ENCODE assay signal across 20 mouse cellular contexts in the genomic region with DNA sequence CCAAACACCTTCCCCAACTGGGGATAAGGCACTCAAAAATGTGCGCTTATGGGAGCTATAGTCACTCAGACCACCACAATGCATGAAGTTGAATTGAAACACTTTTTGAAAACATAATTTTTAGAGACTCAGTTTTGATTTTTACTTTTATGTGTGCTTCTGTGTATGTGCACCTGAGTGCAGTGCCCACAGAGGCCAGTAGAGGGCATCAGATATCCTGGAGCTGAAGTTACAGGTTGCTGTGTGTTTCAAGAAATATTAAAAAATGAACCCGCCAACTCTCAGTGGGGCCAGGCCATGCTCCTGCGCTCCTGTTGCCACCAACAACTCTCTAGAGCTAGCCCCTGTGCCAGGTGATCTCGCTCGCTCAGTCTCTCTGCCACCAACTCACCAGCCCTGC. TPM values are rescaled to one million over a fixed set of nuclear protein-coding genes. Genes with fewer than 3 reads are reported as not detected.
DNase-seq lines count a peak whose midpoint lies in the region; ATAC-seq and TF ChIP-seq lines count a peak whose summit lies in the region.
"Had no signal": no experiment of that assay in that cellular context is flagged by ENCODE, and none has a peak within 500 bp of the region (broad histone marks: within the 10 kb centered on the region; RNA-seq: fewer than 3 reads in every experiment).

No protein-coding gene starts in this region.

- no peak for TF ChIP-seq POLR2A in kidney, adult 2 months (IDR thresholded peaks at IDR 0.05; ENCODE audit: low read depth, low read length)
- no peak for TF ChIP-seq POLR2A in spleen, adult 2 months (IDR thresholded peaks at IDR 0.05; ENCODE audit: low read depth, low read length)
- TF ChIP-seq POLR2A in small intestine, adult 2 months (IDR thresholded peaks at IDR 0.05; ENCODE audit: low read depth, low read length): no peak

- no peak overlapping the region for H3K27ac ChIP-seq in kidney, adult 2 months (ENCODE audit: insufficient read depth, low read depth, low read length)
- no peak overlapping the region for H3K27ac ChIP-seq in kidney, embryonic 15.5 days
- 0 out of 2 replicates have a peak overlapping the region, but pooled peaks have one; percentile 94 for H3K27ac ChIP-seq in spleen, adult 2 months (ENCODE audit: insufficient read depth, low read length)
- no peak overlapping the region for H3K27ac ChIP-seq in small intestine, adult 2 months (ENCODE audit: insufficient read depth, low read depth, low read length)
- H3K27ac ChIP-seq in forebrain, embryonic 15.5 days (replicated peaks): no peak overlapping the region
- H3K27ac ChIP-seq: hindbrain, embryonic 15.5 days; limb, embryonic 12.5 days; neural tube, embryonic 12.5 days had no signal

- 98% methylated on average over 5 of the region's 5 CpGs for WGBS in kidney, adult 2 months
- 98% methylated on average over 5 of the region's 5 CpGs for WGBS in kidney, embryonic 15.5 days
- WGBS in spleen, adult 2 months: 96% methylated on average over 5 of the region's 5 CpGs
- 97% methylated on average over 5 of the region's 5 CpGs for WGBS in small intestine, adult 2 months
- WGBS in forebrain, embryonic 15.5 days: 93% methylated on average over 5 of the region's 5 CpGs

- no peak for ATAC-seq in kidney, embryonic 15.5 days (replicated peaks; ENCODE audit: low FRiP score)
- no peak for ATAC-seq in forebrain, embryonic 15.5 days (replicated peaks)
- ATAC-seq: forebrain, embryonic 14.5 days; midbrain, embryonic 16.5 days had no signal

- no peak for DNase-seq in kidney, adult 2 months
- DNase-seq in spleen, adult 2 months (ENCODE audit: low read depth in 1 of 2, low spot score in 2 of 2): no peak
- DNase-seq in spleen, postnatal 36 days (ENCODE audit: low spot score in 2 of 2): no peak
- peak; percentile 21 for DNase-seq in NIH3T3 (ENCODE audit: low read depth)
- DNase-seq in embryo, embryonic 10.5 days (ENCODE audit: low spot score): no peak
- DNase-seq: adrenal gland, adult 2 months; cerebellum, adult 18-20 months; embryo, embryonic 11 days; heart, postnatal 10 days; kidney, adult 8-10 months; lung, adult 18-20 months; right cerebral cortex, postnatal 25 days had no signal

- no peaks in the 10 kb centered on the region for H3K27me3 ChIP-seq in kidney, adult 2 months (replicated peaks; ENCODE audit: control insufficient read depth, insufficient read depth, low read length)
- peaks cover 13% of the 10 kb centered on the region for H3K27me3 ChIP-seq in kidney, embryonic 15.5 days
- no peaks in the 10 kb centered on the region for H3K27me3 ChIP-seq in spleen, adult 2 months (ENCODE audit: control insufficient read depth, insufficient read depth, low read length)
- no peaks in the 10 kb centered on the region for H3K27me3 ChIP-seq in small intestine, adult 2 months (ENCODE audit: control insufficient read depth, insufficient read depth, low read length)
- no peaks in the 10 kb centered on the region for H3K27me3 ChIP-seq in forebrain, embryonic 15.5 days
- H3K27me3 ChIP-seq: hindbrain, embryonic 15.5 days; neural tube, embryonic 12.5 days had no signal

- 0 out of 2 replicates have a peak, but pooled peaks cover 5% of the 10 kb centered on the region for H3K9me3 ChIP-seq in kidney, embryonic 15.5 days (replicated peaks)
- 0 out of 2 replicates have a peak, but pooled peaks cover 4% of the 10 kb centered on the region for H3K9me3 ChIP-seq in forebrain, embryonic 15.5 days
- H3K9me3 ChIP-seq: hindbrain, embryonic 15.5 days had no signal

- H3K4me2 ChIP-seq in kidney, embryonic 15.5 days: no peak overlapping the region
- no peak overlapping the region for H3K4me2 ChIP-seq in forebrain, embryonic 15.5 days (replicated peaks)
- H3K4me2 ChIP-seq: hindbrain, embryonic 15.5 days; limb, embryonic 12.5 days; neural tube, embryonic 12.5 days had no signal

- H3K4me3 ChIP-seq in kidney, adult 2 months (ENCODE audit: insufficient read depth, low read depth, low read length): no peak overlapping the region
- H3K4me3 ChIP-seq in kidney, embryonic 15.5 days (replicated peaks): no peak overlapping the region
- H3K4me3 ChIP-seq in spleen, adult 2 months (ENCODE audit: extremely low read depth, insufficient read depth, insufficient read length): no peak overlapping the region
- H3K4me3 ChIP-seq in small intestine, adult 2 months (ENCODE audit: low read depth, low read length): no peak overlapping the region
- no peak overlapping the region for H3K4me3 ChIP-seq in forebrain, embryonic 15.5 days
- H3K4me3 ChIP-seq: hindbrain, embryonic 15.5 days; limb, embryonic 12.5 days; neural tube, embryonic 12.5 days had no signal

- H3K4me1 ChIP-seq in kidney, adult 2 months (ENCODE audit: control insufficient read depth, insufficient read depth, low read length): no peaks in the 10 kb centered on the region
- 0 out of 2 replicates have a peak, but pooled peaks cover 3% of the 10 kb centered on the region for H3K4me1 ChIP-seq in kidney, embryonic 15.5 days
- peaks cover 11% of the 10 kb centered on the region; the same call in 1 of the 2 replicates for H3K4me1 ChIP-seq in spleen, adult 2 months (ENCODE audit: control insufficient read depth, insufficient read depth, insufficient read length)
- no peaks in the 10 kb centered on the region for H3K4me1 ChIP-seq in small intestine, adult 2 months (ENCODE audit: control insufficient read depth, insufficient read depth, insufficient read length, low read length)
- no peaks in the 10 kb centered on the region for H3K4me1 ChIP-seq in forebrain, embryonic 15.5 days
- H3K4me1 ChIP-seq: hindbrain, embryonic 15.5 days; limb, embryonic 12.5 days; neural tube, embryonic 12.5 days had no signal

- H3K36me3 ChIP-seq in kidney, adult 2 months (ENCODE audit: control insufficient read depth, insufficient read depth, low read length): no peaks in the 10 kb centered on the region
- no peaks in the 10 kb centered on the region for H3K36me3 ChIP-seq in kidney, embryonic 15.5 days
- 0 out of 2 replicates have a peak, but pooled peaks cover 1% of the 10 kb centered on the region for H3K36me3 ChIP-seq in spleen, adult 2 months (ENCODE audit: control insufficient read depth, insufficient read depth, low read length)
- H3K36me3 ChIP-seq in small intestine, adult 2 months (ENCODE audit: control insufficient read depth, insufficient read depth, low read length): no peaks in the 10 kb centered on the region
- no peaks in the 10 kb centered on the region for H3K36me3 ChIP-seq in forebrain, embryonic 15.5 days
- H3K36me3 ChIP-seq: hindbrain, embryonic 15.5 days; limb, embryonic 12.5 days; neural tube, embryonic 12.5 days had no signal

- no peak overlapping the region for H3K9ac ChIP-seq in kidney, embryonic 15.5 days
- no peak overlapping the region for H3K9ac ChIP-seq in forebrain, embryonic 15.5 days (replicated peaks)
- H3K9ac ChIP-seq: hindbrain, embryonic 15.5 days; limb, embryonic 12.5 days; neural tube, embryonic 12.5 days had no signal

- TF ChIP-seq CTCF in kidney, adult 2 months (conservative IDR thresholded peaks at IDR 0.05; ENCODE audit: insufficient read depth, insufficient read length, low read depth, low read length): peak; percentile 27; the same call in 1 of the 2 replicates
- TF ChIP-seq CTCF in spleen, adult 2 months (IDR thresholded peaks at IDR 0.05; ENCODE audit: extremely low read depth, insufficient read depth, insufficient read length, insufficient replicate concordance): no peak
- peak; percentile 16; the same call in 1 of the 2 replicates for TF ChIP-seq CTCF in small intestine, adult 2 months (IDR thresholded peaks at IDR 0.05; ENCODE audit: extremely low read depth, insufficient read length, insufficient replicate concordance, low read depth, low read length)

RNA-seq across cellular contexts. Expression of gene Tap1, which starts 14.8 kb away (rescaled TPM):
- polyA plus RNA-seq in kidney, adult 2 months (2012; rRNA removed): 14.5 and 19.4 TPM in 2 replicates
- polyA plus RNA-seq in kidney, embryonic 15.5 days (2015; fragmentation: Nextera tagmentation; extraction: Ambion mirVana): 3.5 and 3.8 TPM in 2 replicates
- 144 and 178 TPM in 2 replicates for polyA plus RNA-seq in spleen, adult 2 months (2012; rRNA removed)
- polyA plus RNA-seq in small intestine, adult 2 months (2012; rRNA removed): 35.1 and 100 TPM in 2 replicates
- 1.5 and 1.6 TPM in 2 replicates for polyA plus RNA-seq in forebrain, embryonic 15.5 days (2015; fragmentation: Nextera tagmentation; extraction: Ambion mirVana)

RNA-seq across cellular contexts. Expression of gene Psmb9, which starts 15.0 kb away (rescaled TPM):
- polyA plus RNA-seq in kidney, adult 2 months (2012; rRNA removed): 21.5 and 32.3 TPM in 2 replicates
- polyA plus RNA-seq in kidney, embryonic 15.5 days (2015; fragmentation: Nextera tagmentation; extraction: Ambion mirVana): 3.0 and 3.2 TPM in 2 replicates
- 159 and 225 TPM in 2 replicates for polyA plus RNA-seq in spleen, adult 2 months (2012; rRNA removed)
- 112 and 204 TPM in 2 replicates for polyA plus RNA-seq in small intestine, adult 2 months (2012; rRNA removed)
- polyA plus RNA-seq in forebrain, embryonic 15.5 days (2015; fragmentation: Nextera tagmentation; extraction: Ambion mirVana): 0.73 and 1.1 TPM in 2 replicates

RNA-seq across cellular contexts. Expression of gene H2-DMb1, which starts 19.7 kb away (rescaled TPM):
- polyA plus RNA-seq in kidney, adult 2 months (2012; rRNA removed): 72.3 and 80.5 TPM in 2 replicates
- polyA plus RNA-seq in kidney, embryonic 15.5 days (2015; fragmentation: Nextera tagmentation; extraction: Ambion mirVana): 4.9 and 6.0 TPM in 2 replicates
- polyA plus RNA-seq in spleen, adult 2 months (2012; rRNA removed): 322 and 426 TPM in 2 replicates
- polyA plus RNA-seq in small intestine, adult 2 months (2012; rRNA removed): 39.0 and 281 TPM in 2 replicates
- 0.88 and 0.91 TPM in 2 replicates for polyA plus RNA-seq in forebrain, embryonic 15.5 days (2015; fragmentation: Nextera tagmentation; extraction: Ambion mirVana)

RNA-seq across cellular contexts. Expression of gene Psmb8, which starts 25.0 kb away (rescaled TPM):
- 34.2 and 58.1 TPM in 2 replicates for polyA plus RNA-seq in kidney, adult 2 months (2012; rRNA removed)
- polyA plus RNA-seq in kidney, embryonic 15.5 days (2015; fragmentation: Nextera tagmentation; extraction: Ambion mirVana): 6.0 and 7.1 TPM in 2 replicates
- polyA plus RNA-seq in spleen, adult 2 months (2012; rRNA removed): 260 and 307 TPM in 2 replicates
- polyA plus RNA-seq in small intestine, adult 2 months (2012; rRNA removed): 135 and 293 TPM in 2 replicates
- polyA plus RNA-seq in forebrain, embryonic 15.5 days (2015; fragmentation: Nextera tagmentation; extraction: Ambion mirVana): 2.3 and 2.6 TPM in 2 replicates

RNA-seq across cellular contexts. Expression of gene H2-DMb2, which starts 29.4 kb away (rescaled TPM):
- polyA plus RNA-seq in kidney, adult 2 months (2012; rRNA removed): 3.2 and 15.6 TPM in 2 replicates
- 22.6 and 25.3 TPM in 2 replicates for polyA plus RNA-seq in kidney, embryonic 15.5 days (2015; fragmentation: Nextera tagmentation; extraction: Ambion mirVana)
- polyA plus RNA-seq in spleen, adult 2 months (2012; rRNA removed): 456 and 587 TPM in 2 replicates
- polyA plus RNA-seq in small intestine, adult 2 months (2012; rRNA removed): 12.7 and 25.4 TPM in 2 replicates
- 1.0 and 1.4 TPM in 2 replicates for polyA plus RNA-seq in forebrain, embryonic 15.5 days (2015; fragmentation: Nextera tagmentation; extraction: Ambion mirVana)
